Comparison of ENCODE assay signal across 25 mouse cellular contexts in genomic region chr17:44134106-44134505, GRCm38 (mm10). TPM values are rescaled to one million over a fixed set of nuclear protein-coding genes. Genes with fewer than 3 reads are reported as not detected.
DNase-seq lines count a peak whose midpoint lies in the region; ATAC-seq and TF ChIP-seq lines count a peak whose summit lies in the region.
"Had no signal": no experiment of that assay in that cellular context is flagged by ENCODE, and none has a peak within 500 bp of the region (broad histone marks: within the 10 kb centered on the region; RNA-seq: fewer than 3 reads in every experiment).

No protein-coding gene starts in this region.

- no peaks in the 10 kb centered on the region for H3K9me3 ChIP-seq in liver, embryonic 15.5 days (replicated peaks)
- H3K9me3 ChIP-seq in intestine, embryonic 16.5 days (ENCODE audit: control insufficient read depth, low read length) = no peaks in the 10 kb centered on the region
- H3K9me3 ChIP-seq: embryonic facial prominence, embryonic 13.5 days; forebrain, embryonic 13.5 days; heart, embryonic 10.5 days; limb, embryonic 13.5 days; megakaryocyte, embryonic 14.5 days had no signal

- peak overlapping the region; percentile 34 for H3K4me2 ChIP-seq in liver, embryonic 15.5 days
- H3K4me2 ChIP-seq in intestine, embryonic 16.5 days (ENCODE audit: low read depth, low read length) = peak overlapping the region; percentile 46
- H3K4me2 ChIP-seq: embryonic facial prominence, embryonic 13.5 days; forebrain, embryonic 13.5 days; hindbrain, embryonic 14.5 days; limb, embryonic 13.5 days; lung, embryonic 14.5 days had no signal

- DNase-seq in heart, adult 11 months = peak; percentile 34
- no peak for DNase-seq in heart, adult 8-10 months (ENCODE audit: low spot score)
- DNase-seq in liver = no peak
- DNase-seq in layer of hippocampus, adult 11-12 months (ENCODE audit: low spot score) = no peak
- DNase-seq in layer of hippocampus, adult 8-10 months (ENCODE audit: low spot score in 2 of 2) = no peak
- DNase-seq: adrenal gland, postnatal 25 days; cerebellum, adult 9-11 months; gastrocnemius, adult 2 months; heart, postnatal 4 days; lung, embryonic 14.5 days; thymus, adult 2 months; thymus, postnatal 4 days had no signal

- 10% methylated on average over 6 of the region's 6 CpGs for WGBS in liver, embryonic 15.5 days (ENCODE audit: insufficient replicate concordance)
- 46% methylated on average over 6 of the region's 6 CpGs for WGBS in intestine, embryonic 16.5 days
- 22% methylated on average over 6 of the region's 6 CpGs for WGBS in small intestine, adult 2 months

- H3K4me3 ChIP-seq in liver, embryonic 15.5 days (replicated peaks) = no peak overlapping the region
- H3K4me3 ChIP-seq in intestine, embryonic 16.5 days (ENCODE audit: low read length) = peak overlapping the region; percentile 45
- H3K4me3 ChIP-seq in small intestine, adult 2 months (ENCODE audit: low read depth, low read length) = peak overlapping the region; percentile 43; the same call in 1 of the 2 replicates
- H3K4me3 ChIP-seq: embryonic facial prominence, embryonic 13.5 days; forebrain, embryonic 13.5 days; gastrocnemius, adult 2 months; heart, embryonic 10.5 days; limb, embryonic 13.5 days; megakaryocyte, embryonic 14.5 days; myocyte had no signal

- no peak for TF ChIP-seq CTCF in small intestine, adult 2 months (IDR thresholded peaks at IDR 0.05; ENCODE audit: extremely low read depth, insufficient read length, insufficient replicate concordance, low read depth, low read length)

- H3K27me3 ChIP-seq in liver, embryonic 15.5 days = peaks cover 6% of the 10 kb centered on the region
- no peaks in the 10 kb centered on the region for H3K27me3 ChIP-seq in intestine, embryonic 16.5 days (replicated peaks; ENCODE audit: control insufficient read depth, insufficient read depth, low read length)
- no peaks in the 10 kb centered on the region for H3K27me3 ChIP-seq in small intestine, adult 2 months (ENCODE audit: control insufficient read depth, insufficient read depth, low read length)
- H3K27me3 ChIP-seq: forebrain, embryonic 13.5 days had no signal

- TF ChIP-seq POLR2A in small intestine, adult 2 months (IDR thresholded peaks at IDR 0.05; ENCODE audit: low read depth, low read length) = no peak

- H3K9ac ChIP-seq in liver, embryonic 15.5 days = no peak overlapping the region
- H3K9ac ChIP-seq in intestine, embryonic 16.5 days (ENCODE audit: low read depth, low read length) = no peak overlapping the region
- H3K9ac ChIP-seq: embryonic facial prominence, embryonic 13.5 days; forebrain, embryonic 13.5 days; hindbrain, embryonic 14.5 days; limb, embryonic 13.5 days; lung, embryonic 14.5 days had no signal

- H3K4me1 ChIP-seq in liver, embryonic 15.5 days (replicated peaks) = no peaks in the 10 kb centered on the region
- no peaks in the 10 kb centered on the region for H3K4me1 ChIP-seq in intestine, embryonic 16.5 days (ENCODE audit: control insufficient read depth, insufficient read depth, low read length)
- peaks cover 8% of the 10 kb centered on the region; the same call in 1 of the 2 replicates for H3K4me1 ChIP-seq in small intestine, adult 2 months (ENCODE audit: control insufficient read depth, insufficient read depth, insufficient read length, low read length)
- H3K4me1 ChIP-seq: embryonic facial prominence, embryonic 13.5 days; forebrain, embryonic 13.5 days; limb, embryonic 13.5 days had no signal

- H3K27ac ChIP-seq in liver, embryonic 15.5 days (replicated peaks) = no peak overlapping the region
- H3K27ac ChIP-seq in intestine, embryonic 16.5 days (ENCODE audit: low read length) = peak overlapping the region; percentile 72
- H3K27ac ChIP-seq in small intestine, adult 2 months (ENCODE audit: insufficient read depth, low read depth, low read length) = peak overlapping the region; percentile 90
- H3K27ac ChIP-seq: embryonic facial prominence, embryonic 13.5 days; forebrain, embryonic 13.5 days; gastrocnemius, adult 2 months; heart, embryonic 10.5 days; hindbrain, embryonic 14.5 days; limb, embryonic 13.5 days had no signal

- H3K36me3 ChIP-seq in liver, embryonic 15.5 days (replicated peaks) = no peaks in the 10 kb centered on the region
- no peaks in the 10 kb centered on the region for H3K36me3 ChIP-seq in intestine, embryonic 16.5 days (ENCODE audit: control insufficient read depth, insufficient read depth, low read length)
- H3K36me3 ChIP-seq in small intestine, adult 2 months (ENCODE audit: control insufficient read depth, insufficient read depth, low read length) = no peaks in the 10 kb centered on the region
- H3K36me3 ChIP-seq: embryonic facial prominence, embryonic 13.5 days; heart, embryonic 10.5 days; limb, embryonic 13.5 days had no signal

- ATAC-seq in liver, embryonic 15.5 days (ENCODE audit: insufficient read depth) = 0 out of 2 replicates have a peak, but pooled peaks have one; percentile 26
- peak; percentile 22 for ATAC-seq in intestine, embryonic 16.5 days
- ATAC-seq: forebrain, embryonic 13.5 days; inflammation-experienced regulatory T-cells, adult 6 months; midbrain, embryonic 16.5 days had no signal

RNA-seq across cellular contexts. Expression of gene Enpp4, which starts 28.5 kb away (rescaled TPM):
- total RNA-seq in heart, adult 8-10 months (2022) = 10 to 100 TPM; 24.1 to 29.6 (median 25.6) TPM
- polyA plus RNA-seq in liver, embryonic 15.5 days (2015; fragmentation: Nextera tagmentation; extraction: Ambion mirVana) = 4.4 TPM in 2 replicates
- polyA plus RNA-seq in intestine, embryonic 16.5 days (2015; fragmentation: Nextera tagmentation; extraction: Ambion mirVana) = 4.4 and 4.9 TPM in 2 replicates
- 0.70 and 1.5 TPM in 2 replicates for polyA plus RNA-seq in small intestine, adult 2 months (2012; rRNA removed)
- 10 to 100 TPM; 19.3 to 21.1 (median 20.2) TPM for total RNA-seq in layer of hippocampus, adult 8-10 months (2022)

RNA-seq across cellular contexts. Expression of gene Clic5, which starts 54.3 kb away (rescaled TPM):
- 100 to 1,000 TPM; 161 to 179 (median 171) TPM for total RNA-seq in heart, adult 8-10 months (2022)
- 0.33 and 0.39 TPM in 2 replicates for polyA plus RNA-seq in liver, embryonic 15.5 days (2015; fragmentation: Nextera tagmentation; extraction: Ambion mirVana)
- 25.9 and 31.2 TPM in 2 replicates for polyA plus RNA-seq in intestine, embryonic 16.5 days (2015; fragmentation: Nextera tagmentation; extraction: Ambion mirVana)
- 9.1 and 26.7 TPM in 2 replicates for polyA plus RNA-seq in small intestine, adult 2 months (2012; rRNA removed)
- total RNA-seq in layer of hippocampus, adult 8-10 months (2022) = 1 to 10 TPM; 3.6 to 4.5 (median 3.9) TPM
- polyA plus RNA-seq: erythroblast, embryonic 14.5 days had no signal

RNA-seq across cellular contexts. Expression of gene Enpp5, which starts 55.5 kb away (rescaled TPM):
- total RNA-seq in heart, adult 8-10 months (2022) = 10 to 100 TPM; 15.2 to 19.0 (median 16.9) TPM
- polyA plus RNA-seq in liver, embryonic 15.5 days (2015; fragmentation: Nextera tagmentation; extraction: Ambion mirVana) = 7.0 and 8.0 TPM in 2 replicates
- 52.4 and 60.0 TPM in 2 replicates for polyA plus RNA-seq in intestine, embryonic 16.5 days (2015; fragmentation: Nextera tagmentation; extraction: Ambion mirVana)
- polyA plus RNA-seq in small intestine, adult 2 months (2012; rRNA removed) = 2.5 TPM in 2 replicates
- 100 to 1,000 TPM; 149 to 186 (median 168) TPM for total RNA-seq in layer of hippocampus, adult 8-10 months (2022)
